Mouse (Mus musculus) adrenal gland (tissue): Measurements from ENCODE around the gene Mapk1.
"Not testable (repeated sequence)": the region's sequence is repeated elsewhere in the genome, so short reads cannot be mapped to it uniquely, and the experiment has no call there.

Experiments used
- intact Hi-C: fragments of 180-260 bp; cut with DNase I; formaldehyde crosslinking; loops from one replicate; pipeline ENCODE4 v1.15.1; 2025
- long read RNA-seq, 2 experiments: library from polyadenylated mRNA; unstranded; transcript quantifications; one replicate each; pipeline ENCODE4 v2.0.0; 2020; ENCODE audit warnings: borderline replicate concordance in 1 of 2; ENCODE audit not compliant: insufficient replicate concordance in 1 of 2

Mapk1 gene
- long read RNA-seq, experiment 1, full-length matches to known transcripts, result 26 of 41 reads
- long read RNA-seq, experiment 1, partial matches to known transcripts, result 3 of 41 reads
- long read RNA-seq, experiment 1, other reads (novel, unspliced or antisense), result 12 of 41 reads
- long read RNA-seq, experiment 2, full-length matches to known transcripts, result 27 of 43 reads
- long read RNA-seq, experiment 2, partial matches to known transcripts, result 9 of 43 reads
- long read RNA-seq, experiment 2, other reads (novel, unspliced or antisense), result 7 of 43 reads

- intact Hi-C loops, result loop anchor here (5.0 kb wide), 1 partner anchor 61 kb away; no protein-coding TSS in a partner anchor
These were observed at the start of gene Mapk1 for GRCm38 (mm10) chr16:16983131-16983533. TSS of gene Mapk1 (plus strand) at chr16:16983382.

DNA sequence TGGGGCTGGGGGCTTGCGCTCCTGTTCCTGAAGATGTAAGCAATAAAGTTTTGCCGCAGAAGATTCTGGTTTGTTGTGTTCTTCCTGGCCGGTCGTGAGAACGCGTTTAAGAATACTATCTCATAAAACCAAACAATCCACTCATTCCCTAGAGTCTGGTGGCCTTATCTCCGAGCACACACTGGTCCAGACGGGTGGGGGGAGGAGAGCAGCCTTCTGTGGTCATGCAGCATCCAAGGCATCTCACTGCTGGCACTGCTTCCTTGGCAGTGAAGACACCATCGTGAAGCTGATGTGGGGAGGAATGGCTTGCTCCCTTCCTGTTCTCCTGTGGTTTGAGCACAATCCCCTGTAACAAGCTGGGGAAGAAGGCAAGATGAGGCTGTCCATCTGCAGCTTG lies 43.6 kb upstream of the Mapk1 start:
- intact Hi-C loops, result no loop called here

- intact Hi-C loops, result no loop called here
These were observed 42.1 kb upstream of the Mapk1 start for GRCm38 (mm10) chr16:16941078-16941477.

DNA sequence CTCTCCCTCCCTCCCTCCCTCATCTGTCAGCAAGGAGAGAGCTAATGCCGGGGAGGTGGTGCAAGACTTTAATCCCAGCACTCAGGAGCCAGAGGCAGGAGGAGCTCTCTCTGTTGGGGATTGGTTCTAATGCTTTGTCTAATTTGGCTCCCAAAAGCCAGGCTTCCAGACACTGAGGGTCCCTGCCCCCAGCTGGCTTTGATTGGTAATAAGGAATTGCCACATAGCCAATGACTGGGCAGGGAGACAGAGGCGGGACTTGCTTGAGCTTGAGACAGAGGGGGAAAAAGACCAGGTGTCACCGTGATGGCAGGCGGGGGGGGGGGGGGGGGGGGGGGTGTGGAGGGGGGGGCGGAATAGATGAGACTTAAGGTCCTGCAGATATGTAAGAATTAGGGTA lies 24.6 kb upstream of the Mapk1 start:
- intact Hi-C loops, result no loop called here

GRCm38 (mm10) chr16:16959907-16960306 lies 23.3 kb upstream of the Mapk1 start:
- intact Hi-C loops, result no loop called here

GRCm38 (mm10) chr16:16965149-16965548 lies 18.0 kb upstream of the Mapk1 start:
- intact Hi-C loops, result no loop called here

- intact Hi-C loops, result no loop called here
These were observed 16.9 kb upstream of the Mapk1 start for GRCm38 (mm10) chr16:16966290-16966689.

DNA sequence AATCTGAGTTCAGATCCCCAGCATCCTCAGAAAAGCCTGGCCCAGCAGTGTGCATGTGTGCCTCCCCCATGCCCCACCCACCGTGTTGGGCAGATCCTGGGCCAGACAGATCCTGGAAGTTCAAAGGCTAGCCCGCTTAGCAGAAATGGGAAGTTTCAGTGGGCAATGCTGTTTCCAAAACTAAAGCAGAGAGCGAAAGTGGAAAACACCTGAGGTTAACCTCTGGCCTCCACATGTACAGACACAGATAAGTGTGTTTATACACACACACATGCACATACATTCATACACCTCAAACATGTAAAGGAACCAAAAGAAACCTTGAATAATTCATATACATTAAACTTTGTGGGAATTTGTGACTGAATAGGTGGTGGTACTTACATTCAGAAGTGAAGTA lies 5.1 kb upstream of the Mapk1 start:
- intact Hi-C loops, result loop anchor here (5.0 kb wide), 1 partner anchor 46 kb away; no protein-coding TSS in a partner anchor

DNA sequence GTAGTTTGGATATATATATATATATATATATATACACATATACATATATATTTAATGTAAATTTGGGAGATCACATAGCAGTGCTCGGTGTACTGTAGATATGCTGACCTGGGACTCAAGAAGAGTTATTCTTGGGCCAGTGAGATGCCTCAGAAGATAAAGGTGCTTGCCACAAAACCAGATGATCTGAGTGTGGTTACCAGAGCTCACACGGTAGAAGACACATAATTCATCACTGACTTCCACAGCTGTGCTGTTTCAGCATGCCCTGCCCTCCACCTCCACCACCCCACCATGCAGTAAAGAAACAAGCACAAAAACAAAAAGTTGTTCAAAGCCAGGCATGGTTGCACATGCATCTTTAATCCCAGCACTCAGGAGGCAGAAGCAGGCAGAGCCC lies 4.4 kb upstream of the Mapk1 start:
- intact Hi-C loops, result loop anchor here (5.0 kb wide), 1 partner anchor 46 kb away; no protein-coding TSS in a partner anchor

- intact Hi-C loops, result loop anchor here (5.0 kb wide), 1 partner anchor 60 kb away; no protein-coding TSS in a partner anchor
These were observed 546 bp upstream of the Mapk1 start for GRCm38 (mm10) chr16:16982636-16983035.

DNA sequence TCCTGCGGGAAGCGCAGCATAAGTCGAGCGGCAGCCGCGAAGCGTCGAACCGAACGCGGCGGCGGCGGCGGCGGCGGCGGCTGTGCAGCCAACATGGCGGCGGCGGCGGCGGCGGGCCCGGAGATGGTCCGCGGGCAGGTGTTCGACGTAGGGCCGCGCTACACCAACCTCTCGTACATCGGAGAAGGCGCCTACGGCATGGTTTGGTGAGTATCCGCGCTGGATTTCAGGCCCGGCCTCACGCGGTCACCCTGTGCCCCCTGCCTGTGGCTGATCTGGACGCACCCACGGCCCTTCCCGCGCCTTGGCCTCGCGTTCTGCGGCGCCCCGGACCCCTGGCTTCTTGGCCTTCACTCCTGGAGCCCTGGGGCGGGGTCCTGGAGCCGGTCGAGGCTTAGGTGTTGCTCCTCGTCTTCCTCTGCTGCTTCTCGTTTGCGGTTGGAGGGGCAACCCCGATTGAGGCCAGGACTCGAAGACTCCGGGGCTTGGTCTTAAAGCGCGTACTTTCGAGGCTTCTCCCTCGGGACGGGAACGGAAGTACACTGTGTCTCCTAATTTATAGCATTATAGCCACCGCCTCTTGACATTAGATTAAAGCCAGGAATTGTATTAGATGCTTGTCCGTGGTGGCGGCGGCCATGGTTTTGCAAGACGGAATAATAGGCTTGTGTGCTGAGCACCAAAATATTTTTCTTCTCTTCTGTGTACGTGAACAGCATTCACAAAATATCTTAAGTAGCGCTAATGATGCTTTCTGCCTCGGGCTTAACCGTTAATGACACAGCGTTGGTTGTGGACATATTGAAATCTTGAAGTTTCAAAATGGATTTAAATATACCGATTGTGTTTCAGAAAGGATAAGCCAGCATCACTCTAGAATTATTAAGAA lies 596 bp downstream of the Mapk1 start:
- intact Hi-C loops, result loop anchor here (5.0 kb wide), 1 partner anchor 61 kb away; no protein-coding TSS in a partner anchor

- intact Hi-C loops, result loop anchor here (5.0 kb wide), 1 partner anchor 62 kb away; no protein-coding TSS in a partner anchor
These were observed 1.3 kb downstream of the Mapk1 start for GRCm38 (mm10) chr16:16984423-16984941.

DNA sequence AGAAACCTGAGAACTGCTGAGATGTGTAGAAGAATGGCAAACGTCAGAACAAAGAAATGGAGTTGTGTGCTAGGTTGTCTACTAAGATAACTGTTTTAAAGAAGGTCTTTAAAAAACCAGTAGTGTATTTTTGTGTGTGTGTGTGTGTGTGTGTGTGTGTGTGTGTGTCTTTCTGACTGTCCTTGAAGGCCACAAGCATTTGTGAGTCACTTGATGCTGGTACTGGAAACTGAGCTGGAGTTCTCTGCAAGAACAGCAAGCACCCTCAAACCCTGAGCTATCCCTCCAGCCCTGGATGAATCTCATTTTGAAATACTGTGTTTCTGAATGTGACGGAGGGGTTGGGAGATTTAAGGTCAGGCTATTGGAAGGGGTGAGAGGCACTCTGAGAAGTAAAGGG lies 4.1 kb downstream of the Mapk1 start:
- intact Hi-C loops, result no loop called here

DNA sequence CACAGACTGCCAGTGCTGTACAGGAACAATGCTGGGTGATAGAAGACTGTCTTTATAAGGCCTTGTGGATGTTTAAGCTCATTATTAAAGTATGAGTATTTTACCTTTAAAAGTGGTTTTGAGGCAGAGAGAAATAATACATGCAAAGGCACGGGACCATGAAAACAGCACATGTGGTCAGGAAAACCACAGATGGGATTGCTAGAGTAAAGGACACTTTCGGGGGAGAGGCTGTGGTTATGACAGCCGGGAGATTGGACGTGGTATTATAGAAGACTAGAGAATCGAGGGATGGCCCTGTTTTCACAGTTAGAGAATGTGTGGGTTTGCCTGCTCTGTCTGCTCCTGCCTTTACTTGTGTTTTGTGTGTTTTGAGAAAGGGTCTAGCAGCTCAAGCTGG lies 5.7 kb downstream of the Mapk1 start:
- intact Hi-C loops, result no loop called here

GRCm38 (mm10) chr16:16990021-16990420 lies 6.8 kb downstream of the Mapk1 start:
- intact Hi-C loops, result no loop called here

DNA sequence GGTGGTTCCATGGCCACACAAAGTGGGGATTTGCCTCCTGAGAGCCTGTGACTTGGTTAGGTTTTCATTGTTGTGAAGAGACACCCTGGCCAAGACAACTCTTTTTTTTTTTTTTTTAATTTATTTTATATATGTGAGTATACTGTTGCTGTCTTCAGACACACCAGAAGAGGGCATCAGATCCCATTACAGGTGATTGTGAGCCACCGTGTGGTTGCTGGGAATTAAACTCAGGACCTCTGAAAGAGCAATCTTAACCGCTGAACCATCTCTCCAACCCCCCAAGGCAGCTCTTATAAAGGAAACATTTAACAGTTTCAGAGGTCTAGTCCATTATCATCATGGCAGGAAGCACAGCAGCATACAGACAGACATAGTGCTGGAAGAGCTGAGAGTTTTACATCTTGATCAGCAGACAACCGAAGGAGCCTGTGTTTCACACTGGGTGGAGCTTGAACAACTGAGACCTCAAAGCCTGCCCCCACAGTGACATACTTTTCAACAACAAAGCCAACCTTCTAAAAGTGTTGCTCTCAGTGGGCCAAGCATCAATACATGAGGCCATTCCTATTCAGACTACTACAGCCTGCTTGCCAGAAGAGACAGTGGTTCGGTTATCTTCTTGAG lies 11.4 kb downstream of the Mapk1 start:
- intact Hi-C loops, result no loop called here

GRCm38 (mm10) chr16:16996121-16996729 lies 13.0 kb downstream of the Mapk1 start:
- intact Hi-C loops, result not testable (repeated sequence)

- intact Hi-C loops, result no loop called here
These were observed 17.9 kb downstream of the Mapk1 start for GRCm38 (mm10) chr16:17001109-17001508.

DNA sequence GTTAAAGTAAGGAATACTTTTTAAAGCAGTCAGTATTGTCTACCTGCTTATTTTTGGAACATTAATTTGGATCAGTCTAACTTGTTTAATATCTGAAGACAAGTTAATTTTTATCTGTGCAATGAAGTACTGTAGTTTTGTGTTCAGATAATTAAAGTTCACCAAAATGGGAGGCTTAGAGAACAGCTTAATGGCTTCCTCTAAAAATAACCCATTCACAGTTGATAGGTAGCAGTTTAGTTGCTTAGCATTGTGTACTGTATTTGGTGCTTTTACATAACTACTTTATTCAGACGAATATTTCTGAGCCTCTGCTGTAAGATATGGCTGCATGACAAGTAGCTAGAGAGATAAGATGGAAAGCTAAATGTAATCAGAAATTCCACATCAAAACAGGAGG lies 23.9 kb downstream of the Mapk1 start:
- intact Hi-C loops, result no loop called here

DNA sequence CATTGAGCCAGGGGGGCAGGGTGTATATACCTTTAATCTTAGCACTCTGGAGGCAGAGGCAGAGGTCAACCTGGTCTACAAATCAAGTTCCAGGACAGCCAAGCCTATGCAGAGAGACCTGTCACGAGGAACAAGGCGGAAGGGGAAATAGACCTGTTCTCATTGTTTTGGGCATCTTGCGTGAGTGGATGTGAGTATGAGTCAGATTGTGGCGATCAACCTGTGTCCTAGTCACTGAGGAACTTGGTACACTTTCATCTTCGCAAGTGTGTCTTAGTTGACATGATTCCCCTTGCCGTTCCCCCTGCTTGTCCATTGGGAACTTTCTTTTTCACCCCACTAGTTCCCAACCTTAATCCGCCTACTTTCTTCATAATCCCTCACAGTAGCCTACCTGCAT lies 26.9 kb downstream of the Mapk1 start:
- intact Hi-C loops, result no loop called here

- intact Hi-C loops, result no loop called here
These were observed 29.4 kb downstream of the Mapk1 start for GRCm38 (mm10) chr16:17012583-17012982.
